Mouse (Mus musculus) cerebellum, postnatal 25 days (tissue): ENCODE results near the gene Lcn6.
A peak's percentile ranks its signal among the peaks of the same experiment; 100 is the strongest.
"Not testable (repeated sequence)": the region's sequence is repeated elsewhere in the genome, so short reads cannot be mapped to it uniquely, and the experiment has no call there.

ENCODE experiments used
- DNase-seq, 2 experiments: peaks; one replicate each; pipeline ENCODE4 v3.0.0; 2021; ENCODE audit warnings: mixed read lengths in 2 of 2

Gene Lcn6

DNA sequence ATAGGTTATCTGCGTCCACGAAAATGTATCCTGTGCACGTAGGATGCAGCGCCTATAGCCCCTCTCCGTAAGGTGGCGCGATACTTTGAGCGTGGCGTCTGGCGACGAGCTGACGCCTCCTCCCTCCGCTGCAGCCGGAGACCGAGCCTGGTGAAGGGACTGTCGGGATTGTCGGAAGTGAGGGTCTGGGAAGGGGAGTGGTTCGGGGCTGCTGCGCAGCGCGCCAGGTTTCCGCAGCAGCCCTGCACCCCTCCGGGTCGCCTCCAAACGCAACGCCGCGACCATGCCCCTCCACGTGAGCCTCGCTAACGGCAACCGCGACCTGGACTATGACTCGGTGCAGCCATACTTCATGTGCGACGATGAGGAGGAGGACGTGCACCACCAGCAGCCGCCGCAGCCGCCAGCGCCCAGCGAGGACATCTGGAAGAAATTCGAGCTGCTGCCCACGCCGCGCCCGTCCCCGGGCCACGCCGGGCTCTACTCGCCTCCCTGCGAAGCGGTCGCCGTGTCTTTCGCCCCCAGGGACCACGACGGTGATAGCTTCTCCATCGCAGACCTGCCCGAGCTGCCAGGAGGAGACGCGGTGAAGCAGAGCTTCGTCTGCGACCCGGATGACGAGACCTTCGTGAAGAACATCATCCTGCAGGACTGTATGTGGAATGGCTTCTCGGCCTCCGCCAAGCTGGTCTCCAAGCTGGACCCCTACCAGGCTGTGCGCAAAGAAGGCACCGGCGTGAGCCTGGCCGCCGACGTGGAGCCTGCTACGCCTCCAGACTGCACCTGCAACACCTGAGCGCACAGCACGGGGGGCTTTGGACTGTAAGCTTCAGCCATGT, 30.3 kb downstream of the Lcn6 start, which contains the start of gene Bmyc:
Gene Bmyc (plus strand): TSS at position 97 of the 839 bp plus-strand sequence.
- peak; percentile 87 to 91 for DNase-seq

- peak; percentile 29 to 67 for DNase-seq
These were observed 31.5 kb downstream of the Lcn6 start for GRCm38 (mm10) chr2:25708121-25708520.

- DNase-seq = not testable (repeated sequence)
These were observed 32.5 kb downstream of the Lcn6 start for GRCm38 (mm10) chr2:25709056-25709455.

DNA sequence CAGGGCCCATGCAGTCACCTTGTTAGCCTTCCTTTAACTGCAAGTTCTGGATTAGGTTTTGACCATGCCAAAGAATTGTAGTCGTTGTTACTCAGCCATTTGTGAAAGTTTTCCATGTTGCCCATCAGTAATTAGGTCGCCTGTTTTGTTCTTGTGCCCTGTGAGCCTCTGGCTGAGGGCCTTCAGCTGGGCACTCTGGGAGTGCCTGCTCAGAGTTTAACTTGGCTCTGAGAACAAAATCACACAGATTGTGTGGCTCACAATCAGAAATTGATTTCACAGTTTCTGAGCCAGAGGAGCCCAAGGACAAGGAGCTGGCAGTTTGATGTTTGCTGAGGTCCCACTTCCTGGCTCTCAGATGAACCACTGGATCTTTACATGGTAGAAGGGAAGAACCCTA, 33.2 kb downstream of the Lcn6 start:
- not testable (repeated sequence) for DNase-seq

GRCm38 (mm10) chr2:25711641-25712040, 35.1 kb downstream of the Lcn6 start:
- DNase-seq = not testable (repeated sequence)

DNA sequence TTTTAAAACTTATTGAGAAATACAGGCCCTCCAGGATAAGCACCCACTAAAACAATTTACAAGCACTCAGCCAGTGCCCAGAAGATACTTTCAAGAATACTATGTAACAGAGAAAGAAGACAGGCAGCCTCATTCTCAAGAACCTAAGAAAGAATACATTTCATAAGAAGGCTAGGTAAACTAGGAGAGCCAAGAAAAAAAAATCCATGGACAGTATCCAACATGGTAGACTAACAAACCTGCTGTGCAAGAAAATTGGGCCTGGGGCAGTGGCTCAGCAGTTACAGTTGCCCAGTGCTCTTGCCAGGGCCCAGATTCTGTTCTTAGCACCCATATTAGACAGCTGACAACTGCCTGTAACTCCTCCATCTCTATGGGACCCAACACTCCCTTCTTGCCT, 40.6 kb downstream of the Lcn6 start:
- DNase-seq = no peak
